Mouse (Mus musculus) Patski (cell line): Measurements from ENCODE around the gene Asxl2. TPM values are rescaled to one million over a fixed set of nuclear protein-coding genes. Genes with fewer than 3 reads are reported as not detected.
A peak's percentile ranks its signal among the peaks of the same experiment; 100 is the strongest.

Source experiments
- ATAC-seq: fragments of 100-300 bp; one replicate; pipeline ENCODE4 v1.8.0; 2021
- CTCF ChIA-PET: fragments of 350-600 bp; sonication (Branson Sonifier 250); formaldehyde crosslinking; loops from one replicate; lab custom pipeline; 2022; ENCODE audit warnings: inconsistent platforms; lab: Charles Lee
- POLR2A ChIA-PET: fragments of 350-600 bp; sonication (Branson Sonifier 250); formaldehyde crosslinking; loops from one replicate; lab custom pipeline; 2022; ENCODE audit warnings: antibody characterized with exemption, inconsistent platforms; lab: Charles Lee
- DNase-seq: peaks from one replicate; pipeline ENCODE4 v3.0.0-alpha.2; 2011; ENCODE audit warnings: low read depth, low spot score
- H3K27me3 ChIP-seq: fragments of 371-371 bp; one replicate; pipeline ENCODE4 v1.5.1; 2021
- CTCF ChIP-seq: fragments of 100-300 bp; IDR thresholded peaks from one replicate; pipeline ENCODE4 v1.5.1; 2021
- in situ Hi-C: fragments of 300-500 bp; cut with MboI; formaldehyde crosslinking; loops from 3 replicates; pipeline ENCODE4 v1.11.1; 2018; ENCODE audit warnings: low pct_unique_long_range_greater_than_20kb, mixed read lengths
- polyA plus RNA-seq: library from polyadenylated mRNA; unstranded; gene quantifications from one replicate; pipeline ENCODE4 v1.2.3, GENCODE M21; 2021

Asxl2 gene
- polyA plus RNA-seq: 24.1 TPM

GRCm38 (mm10) chr12:3426530-3427034, at the start of gene Asxl2:
TSS of gene Asxl2 (plus strand) at chr12:3426857.
- no peaks in the 10 kb centered on the region for H3K27me3 ChIP-seq
- ATAC-seq (peak; percentile 93), DNase-seq (peak; percentile 93)
- POLR2A ChIA-PET: no interaction called here
- CTCF ChIA-PET: no interaction called here
- in situ Hi-C loops: no loop called here
- no peak for TF ChIP-seq CTCF

GRCm38 (mm10) chr12:3377190-3377589, 49.5 kb upstream of the Asxl2 start:
- DNase-seq (no peak), ATAC-seq (no peak)
- TF ChIP-seq CTCF: peak; percentile 56
- H3K27me3 ChIP-seq: no peaks in the 10 kb centered on the region
- ChIA-PET CTCF (no interaction called here), POLR2A (no interaction called here)
- in situ Hi-C loops: no loop called here

GRCm38 (mm10) chr12:3377755-3378154, 48.9 kb upstream of the Asxl2 start:
- ChIA-PET POLR2A (no interaction called here), CTCF (no interaction called here)
- no peaks in the 10 kb centered on the region for H3K27me3 ChIP-seq
- DNase-seq: no peak
- TF ChIP-seq CTCF: no peak
- in situ Hi-C loops: no loop called here
- ATAC-seq: no peak

GRCm38 (mm10) chr12:3384860-3385259, 41.8 kb upstream of the Asxl2 start:
- no peak for DNase-seq
- ChIA-PET CTCF (interaction anchor here (1.4 kb wide), 1 partner anchor 149 kb away, joined by 3 read pairs; no protein-coding TSS in a partner anchor), POLR2A (interaction anchor here (0.8 kb wide), 1 partner anchor 11 kb away, joined by 4 read pairs; no protein-coding TSS in a partner anchor)
- no peak for TF ChIP-seq CTCF
- no peak for ATAC-seq
- in situ Hi-C loops: no loop called here
- H3K27me3 ChIP-seq: no peaks in the 10 kb centered on the region

- ChIA-PET CTCF (interaction anchor here (1.1 to 1.4 kb wide), 2 partner anchors 26 to 150 kb away, joined by 3 read pairs; no protein-coding TSS in a partner anchor), POLR2A (no interaction called here)
- no peak for TF ChIP-seq CTCF
- no peak for ATAC-seq
- in situ Hi-C loops: no loop called here
- DNase-seq: no peak
- H3K27me3 ChIP-seq: no peaks in the 10 kb centered on the region
Measured at GRCm38 (mm10) chr12:3385271-3385670, 41.4 kb upstream of the Asxl2 start.

GRCm38 (mm10) chr12:3385940-3386339, 40.7 kb upstream of the Asxl2 start:
- DNase-seq: no peak
- no peak for ATAC-seq
- CTCF ChIA-PET: interaction anchor here (1.1 to 1.4 kb wide), 2 partner anchors 27 to 151 kb away, joined by 3 read pairs; no protein-coding TSS in a partner anchor
- H3K27me3 ChIP-seq: no peaks in the 10 kb centered on the region
- no peak for TF ChIP-seq CTCF
- in situ Hi-C loops: no loop called here
- POLR2A ChIA-PET: no interaction called here

GRCm38 (mm10) chr12:3387891-3388290, 38.8 kb upstream of the Asxl2 start:
- TF ChIP-seq CTCF: no peak
- POLR2A ChIA-PET: no interaction called here
- ATAC-seq: no peak
- CTCF ChIA-PET: no interaction called here
- H3K27me3 ChIP-seq: no peaks in the 10 kb centered on the region
- no peak for DNase-seq
- in situ Hi-C loops: no loop called here

GRCm38 (mm10) chr12:3389394-3389793, 37.3 kb upstream of the Asxl2 start:
- ChIA-PET POLR2A (no interaction called here), CTCF (interaction anchor here (1.0 to 1.5 kb wide), 2 partner anchors 16 to 30 kb away, joined by 3 read pairs; no protein-coding TSS in a partner anchor)
- ATAC-seq (peak; percentile 65), DNase-seq (no peak)
- TF ChIP-seq CTCF: no peak
- in situ Hi-C loops: no loop called here
- no peaks in the 10 kb centered on the region for H3K27me3 ChIP-seq

- POLR2A ChIA-PET: no interaction called here
- no peaks in the 10 kb centered on the region for H3K27me3 ChIP-seq
- DNase-seq (no peak), ATAC-seq (no peak)
- in situ Hi-C loops: no loop called here
- TF ChIP-seq CTCF: no peak
- CTCF ChIA-PET: interaction anchor here (0.9 to 1.6 kb wide), 6 partner anchors 8 to 134 kb away, joined by 3 to 12 read pairs (median 3); no protein-coding TSS in a partner anchor
Measured at GRCm38 (mm10) chr12:3390071-3390470, 36.6 kb upstream of the Asxl2 start.

GRCm38 (mm10) chr12:3390577-3391262, 35.9 kb upstream of the Asxl2 start:
- peak; percentile 95 for TF ChIP-seq CTCF
- no peaks in the 10 kb centered on the region for H3K27me3 ChIP-seq
- POLR2A ChIA-PET: no interaction called here
- ATAC-seq (peak; percentile 85), DNase-seq (peak; percentile 43)
- CTCF ChIA-PET: interaction anchor here (0.9 to 1.6 kb wide), 10 partner anchors 9 to 137 kb away, joined by 3 to 12 read pairs (median 3); no protein-coding TSS in a partner anchor
- in situ Hi-C loops: no loop called here

GRCm38 (mm10) chr12:3391276-3391675, 35.4 kb upstream of the Asxl2 start:
- DNase-seq (no peak), ATAC-seq (no peak)
- ChIA-PET CTCF (interaction anchor here (0.9 to 1.6 kb wide), 9 partner anchors 9 to 137 kb away, joined by 3 to 12 read pairs (median 3); no protein-coding TSS in a partner anchor), POLR2A (no interaction called here)
- TF ChIP-seq CTCF: no peak
- in situ Hi-C loops: no loop called here
- H3K27me3 ChIP-seq: no peaks in the 10 kb centered on the region
